Mouse (Mus musculus) layer of hippocampus, postnatal 14 days (tissue): ENCODE measurements around the gene Arpp19. TPM values are rescaled to one million over a fixed set of nuclear protein-coding genes. Genes with fewer than 3 reads are reported as not detected.

Source experiments
- DNase-seq, 2 experiments: peaks; one replicate each; pipeline ENCODE4 v3.0.0; 2021 to 2022; ENCODE audit warnings: low spot score in 2 of 2, mixed read lengths in 1 of 2
- total RNA-seq, 2 experiments: library from RNA; stranded (reverse); gene quantifications; 2 replicates each; pipeline ENCODE4 v1.2.3; 2021

The Arpp19 gene
- total RNA-seq, 2 experiments from 2014 or later, result 162 TPM

DNA sequence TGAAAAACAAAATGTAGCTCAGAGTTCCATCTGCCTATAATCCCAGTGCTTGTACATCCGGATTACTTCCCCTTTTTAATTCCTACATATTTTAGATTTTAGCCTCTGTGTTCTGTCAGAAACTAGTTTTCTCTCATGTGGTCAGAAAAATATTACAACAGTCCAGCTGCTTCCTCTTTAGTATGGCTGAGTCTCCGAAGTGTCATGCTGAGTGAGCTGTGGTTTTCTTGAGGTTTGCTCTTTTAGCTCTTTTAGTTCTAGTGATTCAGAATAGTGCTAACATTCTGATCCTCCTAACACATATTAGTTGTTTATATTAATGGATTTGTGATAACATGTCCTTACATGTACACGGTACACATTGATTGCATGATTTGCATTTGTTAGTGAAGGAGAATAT, 57.3 kb downstream of the Arpp19 start:
- no peak for DNase-seq

DNA sequence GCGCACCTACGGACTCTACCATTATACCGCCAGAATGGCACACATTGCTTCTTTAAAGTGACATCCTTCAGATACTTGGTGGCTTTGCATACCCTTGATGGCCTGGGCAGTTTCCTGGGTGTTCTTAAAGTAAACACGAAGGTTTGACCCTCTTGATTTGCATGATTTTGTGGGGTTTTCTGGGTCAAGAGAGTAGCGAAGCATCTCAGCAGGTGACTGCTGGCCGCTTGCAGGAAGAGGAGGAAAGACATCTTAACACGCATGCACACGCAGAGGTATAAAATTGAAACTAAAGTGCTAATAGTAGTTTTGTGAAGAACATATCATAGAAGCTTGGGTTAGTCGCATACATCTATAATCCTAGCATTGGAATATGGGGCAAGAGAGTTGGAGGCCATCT, 61.5 kb downstream of the Arpp19 start:
- DNase-seq, result no peak

DNA sequence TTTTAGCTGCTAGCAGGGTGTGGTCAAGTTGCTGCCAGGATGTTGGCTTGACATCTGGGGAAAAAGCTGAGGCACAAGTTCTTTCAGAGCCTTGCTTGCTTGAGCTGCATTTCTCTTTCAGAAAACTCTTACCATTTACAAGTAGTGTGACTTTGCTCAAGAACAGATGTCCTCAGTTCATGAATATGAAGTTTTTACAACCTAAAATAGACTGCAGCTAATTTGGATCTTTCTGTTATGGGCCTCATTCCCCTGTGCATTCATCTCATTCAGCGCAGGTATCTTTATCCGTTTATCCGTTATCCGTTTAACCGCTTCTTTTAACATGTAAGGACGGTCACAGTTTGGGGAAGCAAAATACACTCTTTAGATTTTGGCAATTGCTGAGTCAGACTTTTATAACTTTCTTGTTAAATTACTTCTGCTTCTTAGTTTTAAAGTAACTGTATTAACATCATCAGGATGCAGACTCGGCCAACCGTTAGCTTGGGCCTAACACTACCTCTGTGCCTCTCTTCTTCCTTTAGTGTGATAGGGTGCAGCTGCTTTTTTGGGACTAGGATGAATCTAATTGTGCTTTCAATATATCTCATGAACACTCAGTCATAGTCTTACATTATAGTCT, 62.9 kb downstream of the Arpp19 start:
- DNase-seq, result no peak

- no peak for DNase-seq
Observed at GRCm38 (mm10) chr9:75102131-75102530, 64.7 kb downstream of the Arpp19 start.

Other genes with a start within 250 kb of the Arpp19 start
- under 1 TPM; 0.23 to 0.26 TPM for gene Onecut1, start 175.7 kb upstream of the Arpp19 start, total RNA-seq
- 10 to 100 TPM; 44.9 to 60.2 TPM for gene Fam214a, start 84.7 kb upstream of the Arpp19 start, total RNA-seq
- gene Myo5a, start 33.4 kb downstream of the Arpp19 start, total RNA-seq, result 100 to 1,000 TPM; 190 to 199 TPM
- 1 to 10 TPM in 1 of 2 experiments, under 1 TPM in 1; 0.58 to 1.6 TPM for gene Myo5c, start 194.4 kb downstream of the Arpp19 start, total RNA-seq